Mouse (Mus musculus): ENCODE results near the gene Foxp1. TPM values are rescaled to one million over a fixed set of nuclear protein-coding genes. Genes with fewer than 3 reads are reported as not detected.
A peak's percentile ranks its signal among the peaks of the same experiment; 100 is the strongest.

Foxp1 gene
- total and polyA plus RNA-seq, 3 experiments: 57.4 to 88.1 (median 79.8) TPM

- Histone ChIP-seq H3K27me3 (ENCODE audit: insufficient read depth, low read length) (no peaks in the 10 kb centered on the region), H3K9me3 (replicated peaks) (no peaks in the 10 kb centered on the region), H3K4me1 (ENCODE audit: insufficient read depth, low read depth, low read length) (peaks cover 60% of the 10 kb centered on the region), H3K4me3 (ENCODE audit: low read depth, low read length) (no peak overlapping the region), H3K36me3 (replicated peaks) (no peaks in the 10 kb centered on the region)
- TF ChIP-seq POLR2AphosphoS5 (IDR thresholded peaks at IDR 0.05; ENCODE audit: insufficient replicate concordance, low read depth, low read length) (no peak), TAL1 (conservative IDR thresholded peaks at IDR 0.05; ENCODE audit: low read depth, low read length) (no peak), GATA2 (IDR thresholded peaks at IDR 0.05; ENCODE audit: borderline replicate concordance, low read depth, low read length) (no peak), CTCF (IDR thresholded peaks at IDR 0.05; ENCODE audit: low read depth, low read length) (no peak), GATA1 (IDR thresholded peaks at IDR 0.05; ENCODE audit: borderline replicate concordance, low read length) (no peak)
- ATAC-seq (ENCODE audit: extremely low read depth, insufficient number of reproducible peaks, low FRiP score, poor library complexity, severe bottlenecking) (no peak), DNase-seq (ENCODE audit: low spot score) (no peak)
Measured at GRCm38 (mm10) chr6:99101489-99101908, 421.0 kb downstream of the Foxp1 start.

- Histone ChIP-seq H3K9me3 (replicated peaks) (no peaks in the 10 kb centered on the region), H3K4me3 (ENCODE audit: low read depth, low read length) (no peak overlapping the region), H3K4me1 (ENCODE audit: insufficient read depth, low read depth, low read length) (peaks cover 56% of the 10 kb centered on the region), H3K27me3 (ENCODE audit: insufficient read depth, low read length) (no peaks in the 10 kb centered on the region), H3K36me3 (replicated peaks) (no peaks in the 10 kb centered on the region)
- ATAC-seq (ENCODE audit: extremely low read depth, insufficient number of reproducible peaks, low FRiP score, poor library complexity, severe bottlenecking): no peak
- no peak for DNase-seq (ENCODE audit: low spot score)
- TF ChIP-seq POLR2AphosphoS5 (IDR thresholded peaks at IDR 0.05; ENCODE audit: insufficient replicate concordance, low read depth, low read length) (no peak), CTCF (IDR thresholded peaks at IDR 0.05; ENCODE audit: low read depth, low read length) (no peak)
Measured at GRCm38 (mm10) chr6:99100331-99100730, 422.2 kb downstream of the Foxp1 start.

- H3K4me3 ChIP-seq (ENCODE audit: low read depth, low read length): no peak overlapping the region
- DNase-seq (ENCODE audit: low spot score) (no peak), ATAC-seq (ENCODE audit: extremely low read depth, insufficient number of reproducible peaks, low FRiP score, poor library complexity, severe bottlenecking) (no peak)
- no peaks in the 10 kb centered on the region for H3K9me3 ChIP-seq (replicated peaks)
- no peaks in the 10 kb centered on the region for H3K27me3 ChIP-seq (ENCODE audit: insufficient read depth, low read length)
- no peaks in the 10 kb centered on the region for H3K36me3 ChIP-seq (replicated peaks)
- peaks cover 53% of the 10 kb centered on the region for H3K4me1 ChIP-seq (ENCODE audit: insufficient read depth, low read depth, low read length)
- TF ChIP-seq POLR2AphosphoS5 (IDR thresholded peaks at IDR 0.05; ENCODE audit: insufficient replicate concordance, low read depth, low read length): no peak
Measured at GRCm38 (mm10) chr6:99099781-99100180, 422.7 kb downstream of the Foxp1 start.

GRCm38 (mm10) chr6:99097191-99097590 is 425.3 kb downstream of the Foxp1 start:
- Histone ChIP-seq H3K4me3 (ENCODE audit: low read depth, low read length) (no peak overlapping the region), H3K4me1 (ENCODE audit: insufficient read depth, low read depth, low read length) (peaks cover 58% of the 10 kb centered on the region), H3K27me3 (ENCODE audit: insufficient read depth, low read length) (no peaks in the 10 kb centered on the region), H3K36me3 (replicated peaks) (peaks cover 12% of the 10 kb centered on the region), H3K9me3 (replicated peaks) (no peaks in the 10 kb centered on the region)
- no peak for ATAC-seq (ENCODE audit: extremely low read depth, insufficient number of reproducible peaks, low FRiP score, poor library complexity, severe bottlenecking)
- TF ChIP-seq GATA1 (IDR thresholded peaks at IDR 0.05; ENCODE audit: borderline replicate concordance, low read length) (no peak), POLR2AphosphoS5 (IDR thresholded peaks at IDR 0.05; ENCODE audit: insufficient replicate concordance, low read depth, low read length) (no peak), GATA2 (IDR thresholded peaks at IDR 0.05; ENCODE audit: borderline replicate concordance, low read depth, low read length) (no peak), CTCF (IDR thresholded peaks at IDR 0.05; ENCODE audit: low read depth, low read length) (no peak), TAL1 (conservative IDR thresholded peaks at IDR 0.05; ENCODE audit: low read depth, low read length) (no peak)
- DNase-seq (ENCODE audit: low spot score): no peak

GRCm38 (mm10) chr6:99096776-99097166 is 425.8 kb downstream of the Foxp1 start:
- Histone ChIP-seq H3K9me3 (replicated peaks) (no peaks in the 10 kb centered on the region), H3K27me3 (ENCODE audit: insufficient read depth, low read length) (no peaks in the 10 kb centered on the region), H3K36me3 (replicated peaks) (peaks cover 15% of the 10 kb centered on the region), H3K4me1 (ENCODE audit: insufficient read depth, low read depth, low read length) (peaks cover 61% of the 10 kb centered on the region), H3K4me3 (ENCODE audit: low read depth, low read length) (no peak overlapping the region; the same call in 1 of the 2 replicates)
- DNase-seq (ENCODE audit: low spot score) (no peak), ATAC-seq (ENCODE audit: extremely low read depth, insufficient number of reproducible peaks, low FRiP score, poor library complexity, severe bottlenecking) (no peak)
- TF ChIP-seq TAL1 (conservative IDR thresholded peaks at IDR 0.05; ENCODE audit: low read depth, low read length) (no peak), POLR2AphosphoS5 (IDR thresholded peaks at IDR 0.05; ENCODE audit: insufficient replicate concordance, low read depth, low read length) (no peak), GATA2 (IDR thresholded peaks at IDR 0.05; ENCODE audit: borderline replicate concordance, low read depth, low read length) (no peak), CTCF (IDR thresholded peaks at IDR 0.05; ENCODE audit: low read depth, low read length) (no peak), GATA1 (IDR thresholded peaks at IDR 0.05; ENCODE audit: borderline replicate concordance, low read length) (no peak)

GRCm38 (mm10) chr6:99096105-99096775 is 426.3 kb downstream of the Foxp1 start:
- Histone ChIP-seq H3K4me1 (ENCODE audit: insufficient read depth, low read depth, low read length) (peaks cover 60% of the 10 kb centered on the region), H3K36me3 (replicated peaks) (peaks cover 15% of the 10 kb centered on the region), H3K9me3 (replicated peaks) (no peaks in the 10 kb centered on the region), H3K4me3 (ENCODE audit: low read depth, low read length) (peak overlapping the region; percentile 70), H3K27me3 (ENCODE audit: insufficient read depth, low read length) (no peaks in the 10 kb centered on the region)
- ATAC-seq (ENCODE audit: extremely low read depth, insufficient number of reproducible peaks, low FRiP score, poor library complexity, severe bottlenecking) (peak; percentile 57), DNase-seq (ENCODE audit: low spot score) (peak; percentile 42)
- TF ChIP-seq GATA1 (IDR thresholded peaks at IDR 0.05; ENCODE audit: borderline replicate concordance, low read length) (no peak), POLR2AphosphoS5 (IDR thresholded peaks at IDR 0.05; ENCODE audit: insufficient replicate concordance, low read depth, low read length) (no peak), GATA2 (IDR thresholded peaks at IDR 0.05; ENCODE audit: borderline replicate concordance, low read depth, low read length) (no peak), TAL1 (conservative IDR thresholded peaks at IDR 0.05; ENCODE audit: low read depth, low read length) (no peak), CTCF (IDR thresholded peaks at IDR 0.05; ENCODE audit: low read depth, low read length) (no peak)

All from G1E (cell line).